Mouse (Mus musculus): Measurements from ENCODE around the gene Smad6.

The Smad6 gene

GRCm38 (mm10) chr9:63989214-63989613 is 32.6 kb downstream of the Smad6 start:
- no peak for DNase-seq (ENCODE audit: low spot score in 2 of 2)

- no peak for DNase-seq (ENCODE audit: low spot score in 2 of 2)
These were observed 36.7 kb downstream of the Smad6 start for GRCm38 (mm10) chr9:63985125-63985524.

GRCm38 (mm10) chr9:63982937-63983632 is 38.8 kb downstream of the Smad6 start:
- DNase-seq (ENCODE audit: low spot score in 2 of 2), result no peak

GRCm38 (mm10) chr9:63981912-63982311 is 39.9 kb downstream of the Smad6 start:
- DNase-seq (ENCODE audit: low spot score in 2 of 2), result no peak

- no peak for DNase-seq (ENCODE audit: low spot score in 2 of 2)
These were observed 40.5 kb downstream of the Smad6 start for GRCm38 (mm10) chr9:63981371-63981770.

GRCm38 (mm10) chr9:63980179-63981086 is 41.4 kb downstream of the Smad6 start:
- no peak for DNase-seq (ENCODE audit: low spot score in 2 of 2)

- DNase-seq (ENCODE audit: low spot score in 2 of 2), result no peak
These were observed 42.6 kb downstream of the Smad6 start for GRCm38 (mm10) chr9:63979275-63979674.

GRCm38 (mm10) chr9:63978682-63979081 is 43.2 kb downstream of the Smad6 start:
- DNase-seq (ENCODE audit: low spot score in 2 of 2), result no peak

GRCm38 (mm10) chr9:63975996-63976395 is 45.9 kb downstream of the Smad6 start:
- no peak for DNase-seq (ENCODE audit: low spot score in 2 of 2)

- DNase-seq (ENCODE audit: low spot score in 2 of 2), result no peak
These were observed 47.4 kb downstream of the Smad6 start for GRCm38 (mm10) chr9:63974258-63975023.

GRCm38 (mm10) chr9:63973662-63974190 is 48.1 kb downstream of the Smad6 start:
- DNase-seq (ENCODE audit: low spot score in 2 of 2), result no peak

- DNase-seq (ENCODE audit: low spot score in 2 of 2), result no peak
These were observed 49.1 kb downstream of the Smad6 start for GRCm38 (mm10) chr9:63972576-63973290.

- no peak for DNase-seq (ENCODE audit: low spot score in 2 of 2)
These were observed 50.3 kb downstream of the Smad6 start for GRCm38 (mm10) chr9:63971557-63971956.

- DNase-seq (ENCODE audit: low spot score in 2 of 2), result no peak
These were observed 51.0 kb downstream of the Smad6 start for GRCm38 (mm10) chr9:63970836-63971235.

- DNase-seq (ENCODE audit: low spot score in 2 of 2), result peak in 1 of 2 experiments; percentile 63
These were observed 51.5 kb downstream of the Smad6 start for GRCm38 (mm10) chr9:63970388-63970787.

GRCm38 (mm10) chr9:63969467-63969866 is 52.4 kb downstream of the Smad6 start:
- no peak for DNase-seq (ENCODE audit: low spot score in 2 of 2)

GRCm38 (mm10) chr9:63968592-63968991 is 53.3 kb downstream of the Smad6 start:
- DNase-seq (ENCODE audit: low spot score in 2 of 2), result peak in 1 of 2 experiments; percentile 89

- no peak for DNase-seq (ENCODE audit: low spot score in 2 of 2)
These were observed 54.3 kb downstream of the Smad6 start for GRCm38 (mm10) chr9:63967408-63968172.

- no peak for DNase-seq (ENCODE audit: low spot score in 2 of 2)
These were observed 56.3 kb downstream of the Smad6 start for GRCm38 (mm10) chr9:63965579-63965981.

- DNase-seq (ENCODE audit: low spot score in 2 of 2), result no peak
These were observed 60.0 kb downstream of the Smad6 start for GRCm38 (mm10) chr9:63961881-63962280.

Measured in urinary bladder, postnatal 36 days (tissue).